Mouse (Mus musculus) spleen, adult 2 months (tissue): ENCODE measurements around the gene Fau.

Experiments used
- CTCF ChIP-seq: fragments of 200-500 bp; IDR thresholded peaks from 2 replicates; pipeline ENCODE4 v1.5.1; 2011; ENCODE audit warnings: mild to moderate bottlenecking, inconsistent platforms; ENCODE audit not compliant: insufficient read depth, insufficient read length, insufficient replicate concordance; ENCODE audit errors: extremely low read depth
- POLR2A ChIP-seq: fragments of 200-500 bp; IDR thresholded peaks from 2 replicates; pipeline ENCODE4 v1.6.1; 2011; ENCODE audit warnings: low read depth, low read length, inconsistent platforms

DNA sequence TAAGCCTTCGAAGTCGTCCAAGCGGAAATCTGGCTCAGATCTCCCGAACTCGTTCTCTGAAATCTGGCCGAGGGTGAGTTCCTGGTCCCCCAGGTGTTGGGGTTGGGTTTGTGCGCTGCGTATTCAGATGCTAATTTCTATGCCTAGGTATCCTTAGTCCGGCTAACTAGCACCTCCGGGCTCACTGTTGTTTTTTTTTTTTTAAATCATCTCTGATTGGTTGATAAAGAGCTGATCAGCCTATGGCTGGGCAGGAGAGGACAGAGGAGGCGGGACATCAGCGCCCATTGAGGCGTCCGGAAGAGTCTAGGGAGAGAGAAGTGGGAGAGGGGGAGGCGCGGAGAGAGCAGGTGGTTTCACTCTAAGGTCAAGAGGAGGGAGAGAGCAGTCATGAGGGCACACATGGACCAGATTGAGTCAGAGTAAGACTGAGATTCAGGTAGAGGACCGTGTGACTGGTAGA is 27.8 kb downstream of the Fau start:
- TF ChIP-seq CTCF (no peak), POLR2A (no peak)
